Comparison of ENCODE assay signal across 7 mouse cellular contexts in genomic region chr11:86484101-86484868, GRCm38 (mm10). TPM values are rescaled to one million over a fixed set of nuclear protein-coding genes. Genes with fewer than 3 reads are reported as not detected.
A peak's percentile ranks its signal among the peaks of the same experiment; 100 is the strongest.
DNase-seq lines count a peak whose midpoint lies in the region; ATAC-seq lines count a peak whose summit lies in the region.

Gene Rnft1, plus strand, starts transcription at chr11:86484657.

- H3K9me3 ChIP-seq in embryonic facial prominence, embryonic 12.5 days, result no peaks in the 10 kb centered on the region
- no peaks in the 10 kb centered on the region for H3K9me3 ChIP-seq in limb, embryonic 11.5 days (ENCODE audit: control insufficient read depth, low read length)
- no peaks in the 10 kb centered on the region for H3K9me3 ChIP-seq in midbrain, embryonic 14.5 days (ENCODE audit: control insufficient read depth, low read length)

- H3K27ac ChIP-seq in embryonic facial prominence, embryonic 12.5 days, result peak within 1 kb of the TSS; percentile 74
- H3K27ac ChIP-seq in limb, embryonic 11.5 days (replicated peaks; ENCODE audit: low read depth, low read length), result no peak within 1 kb of the TSS; the same call in 1 of the 2 replicates
- H3K27ac ChIP-seq in midbrain, embryonic 14.5 days (replicated peaks; ENCODE audit: low read depth, low read length), result peak within 1 kb of the TSS; percentile 80

- H3K4me1 ChIP-seq in embryonic facial prominence, embryonic 12.5 days, result peaks cover 11% of the 10 kb centered on the region
- H3K4me1 ChIP-seq in limb, embryonic 11.5 days (ENCODE audit: control insufficient read depth, insufficient read depth, low read length), result peaks cover 4% of the 10 kb centered on the region
- peaks cover 8% of the 10 kb centered on the region for H3K4me1 ChIP-seq in midbrain, embryonic 14.5 days (ENCODE audit: control insufficient read depth, insufficient read depth, low read length)

- under 1% methylated on average over 59 of the region's 68 CpGs for WGBS in embryonic facial prominence, embryonic 12.5 days
- WGBS in limb, embryonic 11.5 days, result under 1% methylated on average over 68 of the region's 68 CpGs
- under 1% methylated on average over 68 of the region's 68 CpGs for WGBS in midbrain, embryonic 14.5 days

- H3K27me3 ChIP-seq in embryonic facial prominence, embryonic 12.5 days, result no peaks in the 10 kb centered on the region
- H3K27me3 ChIP-seq in limb, embryonic 11.5 days (ENCODE audit: control insufficient read depth, insufficient read depth, low read length), result no peaks in the 10 kb centered on the region
- H3K27me3 ChIP-seq in midbrain, embryonic 14.5 days (ENCODE audit: control insufficient read depth, insufficient read depth, low read length), result no peaks in the 10 kb centered on the region

- peak within 1 kb of the TSS; percentile 67 for H3K4me2 ChIP-seq in embryonic facial prominence, embryonic 12.5 days (replicated peaks)
- peak within 1 kb of the TSS; percentile 78 for H3K4me2 ChIP-seq in limb, embryonic 11.5 days (ENCODE audit: low read depth, severe bottlenecking)
- peak within 1 kb of the TSS; percentile 74 for H3K4me2 ChIP-seq in midbrain, embryonic 14.5 days (ENCODE audit: low read length)

- H3K9ac ChIP-seq in embryonic facial prominence, embryonic 12.5 days, result peak within 1 kb of the TSS; percentile 68
- peak within 1 kb of the TSS; percentile 77 for H3K9ac ChIP-seq in limb, embryonic 11.5 days (ENCODE audit: low read length)
- peak within 1 kb of the TSS; percentile 68 for H3K9ac ChIP-seq in midbrain, embryonic 14.5 days (replicated peaks; ENCODE audit: low read length)

- peak within 1 kb of the TSS; percentile 66 for H3K4me3 ChIP-seq in embryonic facial prominence, embryonic 12.5 days
- H3K4me3 ChIP-seq in limb, embryonic 11.5 days (ENCODE audit: low read depth, low read length), result peak within 1 kb of the TSS; percentile 76
- H3K4me3 ChIP-seq in midbrain, embryonic 14.5 days (replicated peaks; ENCODE audit: low read depth, low read length), result peak within 1 kb of the TSS; percentile 63

- H3K36me3 ChIP-seq in embryonic facial prominence, embryonic 12.5 days, result 0 out of 2 replicates have a peak, but pooled peaks cover under 1% of the 10 kb centered on the region
- no peaks in the 10 kb centered on the region for H3K36me3 ChIP-seq in limb, embryonic 11.5 days (ENCODE audit: control insufficient read depth, insufficient read depth, low read length)
- peaks cover 1% of the 10 kb centered on the region for H3K36me3 ChIP-seq in midbrain, embryonic 14.5 days (ENCODE audit: control insufficient read depth, insufficient read depth, low read length)

- peak; percentile 92 for ATAC-seq in embryonic facial prominence, embryonic 12.5 days (ENCODE audit: insufficient number of reproducible peaks, insufficient read depth, low FRiP score, low TSS enrichment)
- peak; percentile 94 for ATAC-seq in limb, embryonic 11.5 days (ENCODE audit: insufficient number of reproducible peaks, low FRiP score, low TSS enrichment, low read depth)
- peak; percentile 97 for ATAC-seq in midbrain, embryonic 14.5 days (ENCODE audit: low FRiP score, low TSS enrichment)

- DNase-seq in adrenal gland, postnatal 25 days, result peak; percentile 99
- DNase-seq in heart, adult 11 months, result peak; percentile 100
- DNase-seq in kidney, adult 18-20 months, result peak; percentile 99
- DNase-seq in limb, embryonic 11.5 days (ENCODE audit: low spot score), result peak; percentile 99
- peak; percentile 98 for DNase-seq in midbrain, embryonic 14.5 days
- DNase-seq in spleen, adult 18-20 months, result peak; percentile 99

RNA-seq across cellular contexts. Expression of gene Rnft1, which starts in this region (rescaled TPM):
- 29.6 and 36.7 TPM in 2 replicates for total RNA-seq in adrenal gland, postnatal 25 days (2021)
- 31.1 and 32.8 TPM in 2 replicates for polyA plus RNA-seq in embryonic facial prominence, embryonic 12.5 days (2016; fragmentation: Nextera tagmentation; extraction: Ambion mirVana)
- 29.5 and 31.1 TPM in 2 replicates for polyA plus RNA-seq in limb, embryonic 11.5 days (2014; fragmentation: Nextera tagmentation; extraction: Ambion mirVana)
- 12.1 and 14.1 TPM in 2 replicates for polyA plus RNA-seq in midbrain, embryonic 14.5 days (2014; fragmentation: Nextera tagmentation; extraction: Ambion mirVana)
